Mouse (Mus musculus): ENCODE data around the gene Eif4a2.

Gene Eif4a2

GRCm38 (mm10) chr16:23103841-23104240, 3.4 kb upstream of the Eif4a2 start:
- DNase-seq (ENCODE audit: low read depth, low spot score): no peak

DNA sequence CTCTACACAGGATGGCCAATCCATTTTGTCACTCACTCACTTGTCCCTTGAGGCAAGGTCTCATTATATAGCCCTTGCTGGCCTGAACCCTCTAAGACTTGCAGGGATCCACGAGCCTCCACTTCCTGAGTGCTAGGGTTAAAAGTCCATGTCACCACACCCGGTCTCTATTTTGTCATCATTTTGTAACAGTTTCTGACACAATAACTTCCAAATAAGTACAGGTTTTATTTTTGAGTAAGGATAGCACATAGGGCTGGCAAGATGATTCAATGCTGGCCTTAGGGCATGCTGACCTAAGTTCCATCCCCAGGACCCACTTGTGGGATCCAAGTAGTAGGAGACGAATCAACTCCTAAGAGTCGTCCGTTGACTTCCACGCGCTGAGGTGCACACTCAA, 1.1 kb upstream of the Eif4a2 start:
- DNase-seq (ENCODE audit: low read depth, low spot score): no peak

DNA sequence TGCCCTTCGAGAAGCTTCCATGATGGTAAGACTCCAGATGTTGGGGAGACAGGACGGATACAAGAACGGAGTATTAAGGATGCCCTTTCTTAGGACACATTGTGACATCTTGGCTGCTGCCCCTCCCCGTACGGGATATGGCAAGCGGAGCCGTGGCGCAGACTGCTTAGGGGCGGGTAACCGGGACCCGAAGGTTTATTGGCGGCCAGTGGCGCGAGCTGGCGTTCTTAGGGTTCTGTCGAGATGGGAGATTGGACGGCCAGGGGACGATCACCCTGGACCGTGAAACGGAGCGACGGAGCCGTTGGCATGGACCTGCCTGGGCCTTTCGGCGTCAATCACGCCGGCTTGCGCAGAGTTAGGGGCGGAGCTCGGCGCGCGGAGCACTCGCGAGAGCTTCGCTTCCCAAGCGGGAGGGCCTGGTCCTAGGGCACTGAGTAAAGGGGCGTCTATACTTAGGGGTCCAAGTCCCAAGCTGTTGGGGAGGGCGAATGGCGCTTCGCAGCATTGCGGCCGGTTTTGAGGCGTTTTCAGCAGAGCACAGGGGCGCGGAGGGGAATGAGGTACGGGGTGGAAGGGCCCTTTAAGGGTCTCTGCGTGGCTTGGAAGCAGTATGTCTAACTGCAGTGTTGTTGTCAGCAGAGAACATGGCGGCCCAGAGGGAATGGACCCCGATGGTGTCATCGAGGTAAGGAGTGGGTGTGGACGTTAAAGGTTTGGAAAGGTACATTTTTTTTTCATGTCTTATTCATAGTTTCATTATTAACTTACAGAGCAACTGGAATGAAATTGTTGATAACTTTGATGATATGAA, 909 bp downstream of the Eif4a2 start:
- DNase-seq (ENCODE audit: low read depth, low spot score): peak; percentile 78

GRCm38 (mm10) chr16:23108943-23109342, 1.7 kb downstream of the Eif4a2 start:
- DNase-seq (ENCODE audit: low read depth, low spot score): no peak

DNA sequence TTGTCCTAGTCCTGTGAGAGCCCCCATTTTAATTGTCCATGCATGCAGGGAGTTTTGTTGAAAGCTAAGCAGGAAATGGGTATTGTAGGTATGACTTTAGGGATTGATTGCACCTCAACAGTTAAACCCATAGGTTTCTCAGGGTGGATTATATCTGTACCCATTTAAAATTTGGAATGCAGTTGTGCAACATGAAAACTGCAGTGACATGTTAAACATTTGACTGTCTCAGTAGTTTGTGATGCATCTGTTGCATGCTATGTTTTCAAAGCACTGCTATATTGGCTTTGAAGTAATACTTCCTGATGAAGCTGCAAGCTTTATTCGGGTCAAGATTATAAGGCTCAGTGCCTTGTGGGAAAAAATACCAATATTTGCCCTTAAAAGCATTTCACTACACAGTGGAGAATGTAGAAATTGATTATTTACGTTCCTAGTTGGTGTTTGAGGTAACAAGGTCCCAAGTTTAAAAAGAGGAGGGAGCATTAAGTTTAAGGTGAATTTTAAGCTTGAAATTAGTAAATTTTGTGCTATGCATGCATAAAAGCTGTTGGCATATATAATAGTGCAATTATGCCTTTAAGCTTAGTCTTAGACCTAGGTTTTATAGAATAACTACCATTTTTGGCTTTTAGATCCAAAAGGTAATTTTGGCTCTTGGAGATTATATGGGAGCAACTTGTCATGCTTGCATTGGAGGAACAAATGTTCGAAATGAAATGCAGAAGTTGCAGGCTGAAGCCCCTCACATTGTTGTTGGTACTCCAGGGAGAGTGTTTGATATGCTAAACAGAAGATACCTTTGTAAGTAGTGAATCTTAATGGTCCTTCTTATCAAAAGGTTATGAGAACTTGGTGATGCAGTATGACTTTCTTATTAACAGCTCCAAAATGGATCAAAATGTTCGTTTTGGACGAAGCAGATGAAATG, 2.4 kb downstream of the Eif4a2 start:
- DNase-seq (ENCODE audit: low read depth, low spot score): no peak

DNA sequence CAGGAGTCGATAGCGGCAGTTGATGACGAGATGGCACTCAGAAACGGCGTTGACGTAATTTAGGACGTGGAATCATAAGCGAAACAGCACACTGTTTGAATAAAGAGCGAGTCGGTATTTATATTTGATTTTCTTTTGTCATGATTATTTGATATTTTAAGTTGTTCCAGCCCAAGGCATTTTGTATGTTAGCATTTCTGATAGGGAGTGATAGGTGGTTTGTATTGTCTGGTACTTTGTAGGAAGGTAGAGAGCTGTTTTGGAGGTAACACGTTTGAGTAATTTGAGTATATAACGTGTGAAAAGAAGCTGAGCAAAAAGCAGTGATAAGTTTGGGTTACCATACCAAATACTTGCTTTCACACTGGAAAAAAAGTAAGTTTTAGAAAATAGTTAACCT, 5.1 kb downstream of the Eif4a2 start:
- no peak for DNase-seq (ENCODE audit: low read depth, low spot score)

DNA sequence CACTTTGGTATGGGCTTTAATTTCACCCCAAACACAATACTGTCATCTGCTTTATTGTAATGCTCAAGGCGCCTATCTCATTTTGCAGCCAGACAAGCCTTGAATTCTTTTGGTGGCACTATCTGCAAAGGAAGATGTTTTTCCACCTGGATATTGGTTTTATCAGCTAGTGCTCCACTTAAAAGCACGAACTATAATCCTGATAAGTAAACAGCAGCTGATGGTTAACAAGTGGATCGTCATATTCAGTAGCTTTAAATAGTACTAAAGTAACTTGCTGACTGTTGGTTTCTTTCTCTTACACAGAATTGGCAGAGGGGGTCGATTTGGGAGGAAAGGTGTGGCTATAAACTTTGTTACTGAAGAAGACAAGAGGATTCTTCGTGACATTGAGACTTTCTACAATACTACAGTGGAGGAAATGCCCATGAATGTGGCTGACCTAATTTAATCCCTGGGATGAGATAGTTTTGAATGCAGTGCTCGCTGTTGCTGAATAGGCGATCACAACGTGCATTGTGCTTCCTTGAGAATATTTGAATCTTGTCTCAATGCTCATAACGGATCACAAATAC, 5.7 kb downstream of the Eif4a2 start:
- DNase-seq (ENCODE audit: low read depth, low spot score): no peak

GRCm38 (mm10) chr16:23113903-23114302, 6.7 kb downstream of the Eif4a2 start:
- no peak for DNase-seq (ENCODE audit: low read depth, low spot score)

DNA sequence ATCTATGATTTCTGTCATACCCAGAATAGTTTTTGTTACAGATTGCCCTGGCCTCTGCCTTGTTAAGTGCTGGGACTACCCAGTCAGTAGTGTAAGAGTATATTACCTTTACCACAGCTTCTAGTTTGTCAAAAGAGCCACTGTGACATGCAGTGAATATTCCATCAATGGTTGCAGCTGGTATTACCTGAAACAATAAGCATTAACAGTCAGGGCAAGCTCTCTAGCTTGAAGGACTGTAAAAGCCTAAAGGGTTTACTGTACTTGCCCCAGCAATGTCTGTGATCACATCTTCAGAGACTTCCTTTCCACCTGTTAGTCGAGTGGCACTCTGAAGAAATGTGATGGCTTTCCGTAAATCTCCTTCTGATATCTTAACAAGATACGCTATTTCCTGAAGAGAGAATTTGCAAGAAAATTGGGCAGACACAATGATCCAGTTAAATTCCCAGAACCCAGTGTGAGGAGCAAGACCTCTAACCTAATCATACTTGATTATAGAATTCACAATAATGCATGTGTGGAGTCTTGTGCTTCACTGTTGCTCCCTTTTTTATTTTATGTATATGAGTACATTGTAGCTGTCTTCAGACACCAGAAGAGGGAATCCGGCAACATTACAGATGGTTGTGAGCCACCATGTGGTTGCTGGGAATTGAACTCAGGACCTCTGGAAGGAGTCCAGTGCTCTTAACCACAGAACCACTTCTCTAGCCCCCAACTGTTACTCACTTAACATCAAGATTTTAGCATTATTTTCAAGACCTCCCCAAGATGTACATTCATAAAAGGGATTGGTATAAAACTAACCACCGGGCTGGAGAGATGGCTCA, 7.3 kb downstream of the Eif4a2 start:
- peak; percentile 70 for DNase-seq (ENCODE audit: low read depth, low spot score)

GRCm38 (mm10) chr16:23115486-23115885, 8.2 kb downstream of the Eif4a2 start:
- DNase-seq (ENCODE audit: low read depth, low spot score): no peak

- peak; percentile 55 for DNase-seq (ENCODE audit: low read depth, low spot score)
These were observed 9.9 kb downstream of the Eif4a2 start for GRCm38 (mm10) chr16:23117173-23117572.

GRCm38 (mm10) chr16:23122446-23122845, 15.2 kb downstream of the Eif4a2 start:
- DNase-seq (ENCODE audit: low read depth, low spot score): no peak

DNA sequence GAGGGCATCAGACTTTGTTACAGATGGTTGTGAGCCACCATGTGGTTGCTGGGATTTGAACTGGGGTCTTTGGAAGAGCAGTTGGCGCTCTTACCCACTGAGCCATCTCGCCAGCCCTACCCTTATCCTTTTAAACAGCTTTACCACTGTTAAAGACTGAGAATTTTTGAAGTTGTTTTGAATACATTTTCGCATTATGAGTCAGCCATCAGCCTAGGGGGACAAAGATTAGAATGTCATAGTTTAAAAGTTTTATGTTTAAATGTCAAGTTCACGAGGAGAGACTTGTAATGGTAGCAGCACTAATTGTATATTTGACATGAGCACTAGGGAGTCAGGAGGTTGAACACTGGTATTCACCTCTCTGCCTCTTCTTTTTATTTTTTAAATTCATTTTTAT, 15.9 kb downstream of the Eif4a2 start:
- no peak for DNase-seq (ENCODE audit: low read depth, low spot score)

DNA sequence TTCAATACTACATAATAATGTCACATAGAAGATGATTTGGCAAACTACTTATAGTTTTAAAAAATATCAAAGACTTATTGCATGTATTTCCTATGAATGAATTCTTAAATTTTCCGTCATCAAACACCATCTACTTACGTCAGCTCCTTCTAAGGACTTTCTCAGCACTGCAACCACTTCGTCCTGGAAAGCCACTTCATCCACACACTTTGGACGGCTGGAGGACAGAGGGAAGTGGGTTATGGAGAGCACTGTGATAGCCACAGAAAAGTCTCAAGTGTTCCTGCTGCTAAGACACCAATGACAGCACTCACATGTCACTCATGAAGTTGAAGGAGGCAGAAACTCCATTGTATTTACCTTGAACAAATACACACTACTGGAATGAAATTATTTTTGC, 17.2 kb downstream of the Eif4a2 start:
- no peak for DNase-seq (ENCODE audit: low read depth, low spot score)

- DNase-seq (ENCODE audit: low read depth, low spot score): no peak
These were observed 20.0 kb downstream of the Eif4a2 start for GRCm38 (mm10) chr16:23127311-23127672.

DNA sequence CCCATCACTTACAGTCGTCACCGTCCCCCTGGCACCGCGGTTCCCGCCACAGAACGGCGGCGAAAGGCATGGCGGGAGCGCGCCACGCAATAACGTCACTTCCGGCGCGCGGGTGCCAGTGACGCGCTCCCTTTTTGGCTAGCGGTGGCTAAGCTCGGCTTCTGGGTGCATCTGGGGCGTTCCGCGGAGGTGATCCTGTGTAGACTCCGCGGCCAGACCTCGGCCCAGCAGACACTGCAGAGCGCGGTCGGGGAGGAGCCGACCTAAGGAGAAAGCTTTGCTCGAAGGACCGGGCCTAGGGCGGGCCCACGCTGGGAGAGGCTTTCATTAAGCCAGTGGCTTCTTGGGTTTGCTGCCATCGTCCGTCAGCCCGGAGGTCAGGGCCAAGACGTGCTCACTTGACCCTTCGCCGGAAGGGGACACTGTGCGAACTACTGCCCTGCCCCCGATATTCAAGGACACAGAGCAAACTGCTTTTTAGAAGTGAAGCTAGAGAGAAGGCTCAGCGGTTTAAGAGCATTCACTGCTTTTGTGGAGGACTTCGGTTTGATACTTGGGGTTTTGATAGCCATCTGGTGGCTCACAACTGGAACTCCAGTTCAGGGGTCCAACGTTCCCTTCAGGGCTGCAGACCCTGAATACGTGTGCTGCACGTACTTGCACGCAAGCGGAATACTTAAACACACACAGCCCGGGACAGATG, 20.6 kb downstream of the Eif4a2 start, which contains the start of gene Rfc4:
Gene Rfc4, minus strand, starts transcription at position 65 of the 703 bp plus-strand sequence.
- DNase-seq (ENCODE audit: low read depth, low spot score): peak; percentile 83

DNA sequence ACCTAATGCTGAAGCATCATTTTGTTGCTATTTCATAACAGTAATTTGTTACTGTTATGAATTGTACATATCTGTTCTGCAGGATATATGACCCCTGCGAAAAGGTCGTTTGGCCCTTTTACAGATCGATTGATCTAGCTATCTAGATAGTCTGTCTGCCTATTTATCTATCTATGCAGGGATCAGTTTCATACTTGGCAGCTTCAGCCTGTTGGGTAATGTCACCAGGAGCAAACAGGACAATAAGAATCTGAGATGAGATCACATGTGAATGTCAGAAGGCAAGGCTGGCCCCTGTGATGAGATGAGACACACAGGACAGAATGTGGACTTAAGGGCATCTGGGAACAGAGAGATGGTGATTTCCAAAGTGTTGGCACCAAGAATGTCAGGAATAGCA, 23.1 kb downstream of the Eif4a2 start:
- DNase-seq (ENCODE audit: low read depth, low spot score): no peak

DNA sequence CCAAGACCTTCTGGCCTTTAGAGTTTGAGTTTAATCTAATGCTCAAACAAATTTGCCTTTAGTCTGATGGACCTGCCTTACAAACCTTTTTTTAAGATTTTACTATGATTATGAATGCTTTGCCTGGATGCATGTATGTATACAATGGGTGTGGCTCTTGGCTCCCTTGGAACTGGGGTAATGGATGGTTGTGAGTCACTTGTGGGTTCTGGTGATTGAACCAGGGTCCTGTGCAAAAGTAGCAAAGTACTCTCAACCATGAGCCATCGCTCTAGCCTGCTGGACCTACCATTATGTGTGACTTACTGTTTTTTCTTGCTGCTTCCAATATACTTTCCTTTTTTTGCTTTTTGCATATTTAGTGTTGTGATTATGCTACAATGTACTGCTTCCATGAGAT, 25.1 kb downstream of the Eif4a2 start:
- DNase-seq (ENCODE audit: low read depth, low spot score): no peak

GRCm38 (mm10) chr16:23135421-23136149, 28.3 kb downstream of the Eif4a2 start:
- peak; percentile 55 for DNase-seq (ENCODE audit: low read depth, low spot score)

DNA sequence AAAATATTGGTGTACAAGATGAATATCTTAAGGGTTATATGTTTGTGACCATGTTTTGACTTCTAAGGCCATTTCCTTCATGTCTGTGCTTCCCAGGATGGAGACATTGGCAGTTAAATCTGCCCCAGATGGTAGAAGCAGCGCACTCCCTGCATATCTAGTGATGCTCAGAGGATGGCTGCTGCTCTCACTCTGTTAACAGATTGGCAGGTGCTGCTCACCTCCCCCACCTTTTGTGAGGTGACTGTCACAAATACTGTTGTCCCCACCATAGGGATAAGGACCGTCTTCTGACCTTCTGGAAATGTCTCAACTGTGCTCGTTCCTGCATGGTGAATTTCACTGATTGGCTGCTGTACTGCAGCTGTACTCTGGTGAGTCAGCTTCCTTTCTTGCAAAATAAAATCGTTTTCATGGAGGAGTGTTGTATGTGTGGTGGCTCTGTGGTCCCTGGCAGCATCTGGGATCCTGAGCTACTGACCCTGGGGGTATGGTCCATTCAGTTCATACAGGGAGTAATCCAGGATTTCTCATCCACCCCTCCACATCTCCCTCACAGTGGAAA, 29.2 kb downstream of the Eif4a2 start:
- no peak for DNase-seq (ENCODE audit: low read depth, low spot score)
